Mouse (Mus musculus) skeletal muscle tissue, adult 2 months (tissue): Measurements from ENCODE around the gene Nktr.

Experiments used
- DNase-seq: peaks from one replicate; pipeline ENCODE4 v3.0.0-alpha.2; 2012; ENCODE audit warnings: low read depth, low spot score

Nktr gene

GRCm38 (mm10) chr9:121761091-121761665, 42.2 kb downstream of the Nktr start:
- DNase-seq = no peak

GRCm38 (mm10) chr9:121761787-121762186, 42.8 kb downstream of the Nktr start:
- no peak for DNase-seq

- DNase-seq = peak; percentile 79
Measured at GRCm38 (mm10) chr9:121762248-121762647, 43.3 kb downstream of the Nktr start.

- DNase-seq = no peak
Measured at GRCm38 (mm10) chr9:121762761-121763160, 43.8 kb downstream of the Nktr start.

- DNase-seq = no peak
Measured at GRCm38 (mm10) chr9:121763716-121764115, 44.7 kb downstream of the Nktr start.

- no peak for DNase-seq
Measured at GRCm38 (mm10) chr9:121765166-121765855, 46.3 kb downstream of the Nktr start.

GRCm38 (mm10) chr9:121772412-121772811, 53.4 kb downstream of the Nktr start:
- no peak for DNase-seq

- no peak for DNase-seq
Measured at GRCm38 (mm10) chr9:121775951-121776350, 57.0 kb downstream of the Nktr start.

- no peak for DNase-seq
Measured at GRCm38 (mm10) chr9:121776511-121776910, 57.5 kb downstream of the Nktr start.

GRCm38 (mm10) chr9:121777484-121778065, 58.6 kb downstream of the Nktr start, which contains the start of gene Klhl40:
Klhl40 (plus strand) TSS chr9:121777607.
- DNase-seq = peak; percentile 95

GRCm38 (mm10) chr9:121778066-121778624, 59.2 kb downstream of the Nktr start:
- DNase-seq = no peak

- DNase-seq = no peak
Measured at GRCm38 (mm10) chr9:121784801-121785200, 65.8 kb downstream of the Nktr start.

- DNase-seq = no peak
Measured at GRCm38 (mm10) chr9:121785261-121785660, 66.3 kb downstream of the Nktr start.

GRCm38 (mm10) chr9:121786359-121786758, 67.4 kb downstream of the Nktr start:
- no peak for DNase-seq

- peak; percentile 95 for DNase-seq
Measured at GRCm38 (mm10) chr9:121791206-121791605, 72.2 kb downstream of the Nktr start.

GRCm38 (mm10) chr9:121791757-121792521, 73.0 kb downstream of the Nktr start, which contains the start of gene Hhatl:
Hhatl (minus strand) TSS chr9:121792507.
- DNase-seq = peak; percentile 81

GRCm38 (mm10) chr9:121794972-121795539, 76.1 kb downstream of the Nktr start:
- peak; percentile 63 for DNase-seq

GRCm38 (mm10) chr9:121797722-121798121, 78.8 kb downstream of the Nktr start:
- no peak for DNase-seq

GRCm38 (mm10) chr9:121798887-121799520, 80.0 kb downstream of the Nktr start:
- no peak for DNase-seq

GRCm38 (mm10) chr9:121802747-121803146, 83.8 kb downstream of the Nktr start:
- DNase-seq = no peak
